Mouse (Mus musculus): ENCODE measurements around the gene Hydin.
A peak's percentile ranks its signal among the peaks of the same experiment; 100 is the strongest.
"Not testable (repeated sequence)": the region's sequence is repeated elsewhere in the genome, so short reads cannot be mapped to it uniquely, and the experiment has no call there.

The Hydin gene

DNA sequence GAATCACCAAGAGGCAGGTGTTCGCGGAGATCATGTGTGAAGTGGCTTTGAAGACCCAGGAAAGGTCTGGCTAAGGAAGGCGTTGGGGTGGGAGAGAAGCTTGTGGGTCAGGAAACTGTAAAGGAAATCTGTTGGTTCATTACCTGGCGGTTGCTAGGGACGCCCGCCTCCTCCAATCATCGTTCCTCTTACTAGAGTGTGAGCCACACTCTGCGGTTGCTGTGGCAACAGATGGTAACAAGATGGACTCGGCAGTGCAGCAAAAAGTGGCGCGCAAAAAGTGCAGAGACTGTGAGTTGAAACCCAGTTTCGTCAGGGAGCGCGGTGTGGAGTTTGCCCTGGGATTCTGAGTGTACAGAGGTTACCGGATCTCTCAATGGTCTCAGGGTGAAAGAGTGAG lies at the start of gene Hydin:
Gene Hydin (plus strand): TSS at position 237 of the 400 bp plus-strand sequence.
- peak; percentile 3 for DNase-seq (ENCODE audit: low spot score)

DNA sequence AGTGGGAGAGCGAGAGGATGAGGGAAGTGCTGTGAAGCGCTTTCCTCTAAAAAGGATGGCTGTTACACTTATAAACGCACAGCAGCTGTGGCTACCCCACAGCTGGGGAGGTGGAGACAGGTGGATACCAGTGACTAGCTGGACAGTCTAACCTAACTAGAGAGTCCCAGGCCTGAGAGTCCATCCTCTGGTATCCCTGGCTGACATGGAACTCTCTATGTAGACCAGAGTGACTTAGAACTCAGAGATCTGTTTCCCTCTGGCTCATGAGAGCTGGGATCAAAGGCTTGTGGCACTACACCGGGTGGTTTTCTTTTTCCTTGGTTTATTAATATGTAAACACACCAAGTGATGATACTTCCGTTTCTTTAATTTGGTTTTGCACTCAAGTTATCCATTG lies 49.6 kb upstream of the Hydin start:
- no peak for DNase-seq (ENCODE audit: low spot score)

DNA sequence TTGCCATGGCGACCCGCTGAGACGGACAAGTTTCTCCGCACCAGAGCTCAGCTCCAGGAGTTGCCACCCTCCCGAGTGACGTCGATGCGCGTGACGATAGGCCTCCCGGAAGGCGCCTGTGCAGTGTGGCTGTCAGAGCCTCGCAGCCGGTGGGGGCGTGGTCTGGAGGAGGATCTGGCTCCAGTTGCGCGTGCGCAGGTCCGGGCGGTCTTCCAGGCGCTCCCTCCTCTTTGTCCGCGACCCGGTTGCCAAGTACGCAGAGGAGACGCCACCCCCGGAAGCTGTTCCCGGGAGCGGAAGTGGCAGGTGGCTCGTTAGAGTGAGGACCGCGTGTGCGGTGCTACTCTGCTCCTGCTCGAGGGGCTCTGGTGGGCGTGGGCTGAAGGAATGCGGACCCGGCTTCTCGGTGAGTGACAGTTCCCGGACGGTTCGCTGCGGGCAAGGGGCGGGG lies 49.1 kb upstream of the Hydin start:
- DNase-seq (ENCODE audit: low spot score) = peak; percentile 100

DNA sequence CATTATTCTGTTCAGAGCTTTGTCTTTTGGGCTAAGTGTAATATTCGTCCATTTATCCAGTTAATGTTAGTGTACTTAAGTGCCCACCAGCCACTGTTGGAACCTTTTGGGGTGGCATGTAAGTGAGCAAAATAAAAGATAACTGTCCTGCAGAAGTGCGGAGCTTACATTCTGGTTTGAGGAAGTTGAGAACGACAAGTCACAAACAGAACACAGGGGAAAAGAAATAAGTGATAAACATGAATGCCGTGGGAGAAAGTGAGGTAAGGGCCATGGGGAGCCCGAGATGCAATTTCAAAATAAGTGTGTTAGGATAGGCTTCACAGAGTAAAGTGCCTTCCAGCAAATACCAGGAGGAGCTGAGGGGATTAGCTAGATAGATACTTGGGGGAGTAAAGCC lies 48.3 kb upstream of the Hydin start:
- DNase-seq (ENCODE audit: low spot score) = no peak

DNA sequence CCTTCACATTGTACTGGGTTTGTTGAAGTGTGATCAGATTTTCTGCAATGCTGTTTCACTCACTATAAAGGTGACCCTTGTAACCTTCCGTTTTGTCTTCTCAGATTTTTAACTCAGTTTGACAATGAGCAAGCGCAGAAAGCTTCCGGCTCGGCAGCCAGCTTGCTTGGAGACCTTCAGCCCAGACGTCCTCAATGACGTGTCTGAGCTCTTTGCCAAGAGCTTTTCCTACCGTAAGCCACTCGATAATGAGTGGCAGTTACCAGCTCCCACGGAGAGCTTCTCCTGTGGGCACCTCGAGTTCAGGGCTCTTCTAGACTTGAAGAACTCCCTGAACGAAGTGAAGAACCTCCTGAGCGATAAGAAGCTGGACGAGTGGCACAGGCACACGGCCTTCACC lies 45.8 kb upstream of the Hydin start:
- DNase-seq (ENCODE audit: low spot score) = no peak

DNA sequence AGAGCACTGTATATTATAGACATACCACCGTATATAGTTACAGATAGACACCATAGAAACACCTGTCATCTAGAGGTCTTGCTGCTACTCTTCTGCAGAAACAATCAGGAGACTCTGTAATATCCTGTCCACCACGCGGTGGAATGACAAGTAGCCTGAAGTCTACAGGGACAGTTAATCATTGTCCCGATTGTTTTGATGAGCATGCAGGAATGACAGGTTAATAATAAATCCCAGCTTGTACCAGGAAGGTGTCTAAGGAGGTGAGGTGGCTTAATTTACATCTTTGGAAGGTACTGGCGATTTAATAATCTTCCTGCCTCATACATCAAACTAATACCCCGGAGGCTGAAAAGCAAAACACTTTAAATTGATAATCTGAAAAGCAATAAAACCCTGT lies 36.0 kb upstream of the Hydin start:
- no peak for DNase-seq (ENCODE audit: low spot score)

DNA sequence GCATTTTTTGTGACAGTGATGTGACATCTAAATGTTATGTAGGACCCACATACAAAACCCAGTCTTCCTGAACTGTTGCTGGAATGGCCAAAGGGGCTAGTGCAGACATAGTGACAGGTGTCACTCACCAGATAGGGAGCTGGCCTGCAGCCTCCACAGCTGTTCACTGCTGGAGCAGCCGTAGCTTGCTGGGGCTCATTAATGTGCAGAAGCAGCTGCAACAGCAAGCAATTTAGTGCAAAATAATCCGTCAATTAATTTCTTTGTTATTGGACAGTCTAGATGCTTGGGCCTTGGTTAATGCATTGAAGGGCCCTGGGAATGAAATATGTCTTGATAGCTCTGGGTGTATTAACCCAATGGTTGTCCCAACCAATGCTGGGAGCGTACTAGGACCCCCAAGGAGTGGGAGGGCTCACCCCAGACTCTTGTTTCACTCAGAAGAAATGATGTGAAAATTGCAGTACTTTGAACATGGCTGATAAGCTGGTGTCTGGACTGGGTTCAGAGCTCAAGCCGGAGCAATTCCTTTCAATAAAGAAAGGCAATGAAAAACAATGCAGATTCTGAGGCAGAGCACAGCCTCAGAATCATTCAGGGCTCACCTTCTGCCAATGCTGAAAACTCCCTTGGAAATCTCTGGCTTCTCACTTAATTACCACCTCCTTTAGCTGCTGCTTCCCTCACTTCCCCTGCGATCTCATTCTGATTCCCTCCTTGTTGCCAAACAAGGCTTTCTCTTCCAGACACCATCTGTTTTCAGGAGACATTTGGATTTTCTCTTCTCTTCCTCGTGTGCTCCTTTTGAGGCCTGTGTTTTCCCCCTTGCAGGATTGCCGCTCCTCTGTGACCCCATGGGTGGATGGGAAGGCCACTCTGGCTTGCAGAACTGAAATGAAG lies 24.2 kb upstream of the Hydin start:
- no peak for DNase-seq (ENCODE audit: low spot score)

DNA sequence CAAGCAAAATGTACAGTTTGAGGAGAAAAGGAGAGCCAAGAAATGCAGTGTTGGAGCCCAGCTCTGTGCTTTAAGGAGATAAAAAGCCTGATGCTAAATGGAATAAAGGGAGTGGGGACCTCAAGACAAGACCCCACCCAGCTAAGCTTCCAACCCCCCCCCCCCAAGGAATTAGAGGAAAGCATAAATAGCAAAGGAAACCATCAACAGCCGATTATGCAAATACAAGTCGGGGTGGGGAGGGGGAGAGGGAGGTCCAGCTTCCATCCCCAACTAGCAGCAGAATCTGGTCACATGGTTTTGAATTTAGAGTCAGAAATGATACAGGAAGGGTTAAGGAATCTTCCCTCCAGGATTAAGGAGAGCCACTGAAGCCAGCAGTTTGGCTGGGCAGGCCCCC lies 22.2 kb upstream of the Hydin start:
- no peak for DNase-seq (ENCODE audit: low spot score)

DNA sequence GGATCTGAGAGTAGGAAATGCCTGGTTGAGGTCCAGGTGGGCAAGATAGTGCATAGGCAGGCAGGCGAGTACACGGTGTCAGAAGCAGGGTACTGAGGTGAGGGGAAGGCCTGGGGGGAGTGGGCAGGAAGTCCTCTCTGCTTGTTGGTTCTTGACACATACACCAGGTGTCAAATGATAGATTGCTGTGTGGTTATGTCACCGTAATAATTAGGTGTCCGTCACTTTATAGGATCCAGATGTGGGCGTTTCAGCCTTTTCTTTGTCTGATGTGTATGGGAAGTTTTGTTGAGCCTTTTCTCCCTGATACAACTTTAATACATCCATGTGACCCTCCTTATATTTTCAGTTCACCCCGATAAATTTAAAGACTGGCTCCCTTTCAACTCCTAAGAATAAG lies 19.5 kb upstream of the Hydin start:
- DNase-seq (ENCODE audit: low spot score) = no peak

DNA sequence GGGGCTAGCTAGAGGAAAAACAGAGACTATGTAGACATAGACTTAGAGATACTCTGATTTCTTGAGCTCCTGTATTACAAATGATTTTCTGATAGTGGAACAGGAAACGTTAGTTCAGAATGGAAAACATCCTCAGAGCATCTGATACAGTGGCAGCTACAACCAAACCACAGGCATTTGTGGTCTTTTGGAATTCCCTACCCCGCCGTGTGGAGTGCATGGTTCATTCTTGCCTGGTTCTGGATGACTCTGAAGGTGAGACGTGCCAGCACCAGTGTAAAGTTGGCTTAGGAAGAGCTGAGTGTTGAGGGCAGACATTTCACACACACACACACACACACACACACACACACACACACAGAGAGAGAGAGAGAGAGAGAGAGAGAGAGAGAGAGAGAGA lies 12.8 kb upstream of the Hydin start:
- DNase-seq (ENCODE audit: low spot score) = no peak

DNA sequence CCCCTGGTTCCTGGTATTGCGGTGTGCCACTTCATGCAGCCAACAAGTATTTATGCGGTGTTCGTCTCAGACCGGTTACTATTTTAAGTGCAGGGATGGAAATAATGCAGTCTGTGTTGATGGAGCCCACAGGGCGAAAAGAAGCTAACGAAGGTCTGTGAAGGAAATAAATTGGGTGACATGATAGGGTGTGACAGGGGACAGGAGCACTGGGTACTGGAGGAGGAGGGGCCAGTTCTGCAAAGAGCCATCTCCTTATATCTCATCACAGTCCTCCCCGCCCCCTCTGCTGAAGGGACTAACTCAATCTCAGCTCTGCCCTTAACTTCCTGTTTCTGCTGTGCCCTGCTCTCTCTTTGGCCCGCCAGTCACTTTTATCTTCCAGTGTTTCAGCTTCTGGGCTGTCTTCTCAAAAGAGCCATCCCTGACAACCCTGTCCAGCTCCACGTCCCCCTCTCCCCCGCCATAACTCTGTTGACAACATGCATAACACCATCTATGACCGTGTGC lies 926 bp upstream of the Hydin start:
- no peak for DNase-seq (ENCODE audit: low spot score)

DNA sequence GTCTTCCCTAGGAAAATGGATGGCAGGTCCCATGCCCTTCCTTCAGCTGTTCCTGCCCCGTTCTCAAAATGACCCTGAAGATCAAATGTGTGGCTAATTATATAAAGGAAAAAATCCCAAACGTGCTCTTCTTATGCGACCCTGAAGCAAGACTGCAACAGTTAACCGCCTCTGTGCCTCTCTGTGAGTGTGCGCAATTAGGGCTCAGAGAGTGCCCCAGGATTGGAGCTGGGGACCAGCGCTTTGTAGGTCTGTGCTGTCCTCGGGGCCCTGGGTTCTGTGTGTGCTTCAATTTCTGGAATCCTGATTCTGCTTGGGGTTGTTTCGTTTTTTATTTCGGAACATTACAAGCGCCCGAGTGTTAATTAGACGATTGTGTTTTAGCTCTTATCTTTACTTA lies 491 bp downstream of the Hydin start:
- no peak for DNase-seq (ENCODE audit: low spot score)

DNA sequence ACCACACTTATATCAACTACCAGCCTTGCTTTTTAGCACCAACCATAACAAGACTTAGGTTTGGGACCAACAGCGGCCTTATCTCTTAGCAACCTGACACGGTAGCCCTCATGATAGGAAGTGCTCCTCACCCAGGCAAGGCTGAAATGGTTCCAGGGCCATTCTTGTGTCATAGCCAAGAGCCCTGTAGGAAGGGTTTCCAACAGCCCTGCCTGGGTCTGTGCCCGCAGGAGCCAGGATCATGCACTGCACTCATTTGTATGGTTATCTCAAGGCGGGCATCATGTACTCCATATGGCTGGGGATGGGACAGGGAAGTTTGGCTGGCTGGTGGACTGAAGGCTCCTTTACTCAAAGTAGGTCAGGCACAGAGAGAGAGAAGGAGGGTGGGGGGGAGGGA lies 3.9 kb downstream of the Hydin start:
- no peak for DNase-seq (ENCODE audit: low spot score)

DNA sequence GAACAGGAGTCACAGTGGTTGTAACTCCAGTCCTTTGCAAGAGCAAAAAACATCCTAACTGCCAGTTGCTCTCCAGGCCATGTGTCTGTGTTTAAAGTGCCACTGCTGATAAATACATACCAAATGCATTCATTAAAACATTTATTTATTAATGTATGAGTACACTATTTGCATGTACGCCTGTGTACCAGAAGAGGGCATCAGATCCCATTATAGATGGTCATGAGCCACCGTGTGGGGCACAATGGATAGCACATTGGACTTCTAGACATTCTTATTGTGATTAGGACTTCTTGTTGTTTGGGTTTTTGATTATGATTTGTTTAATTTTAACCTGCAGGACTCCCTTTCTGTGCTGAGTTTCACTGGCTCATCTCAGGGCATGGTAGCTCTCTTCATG lies 6.6 kb downstream of the Hydin start:
- DNase-seq (ENCODE audit: low spot score) = no peak

DNA sequence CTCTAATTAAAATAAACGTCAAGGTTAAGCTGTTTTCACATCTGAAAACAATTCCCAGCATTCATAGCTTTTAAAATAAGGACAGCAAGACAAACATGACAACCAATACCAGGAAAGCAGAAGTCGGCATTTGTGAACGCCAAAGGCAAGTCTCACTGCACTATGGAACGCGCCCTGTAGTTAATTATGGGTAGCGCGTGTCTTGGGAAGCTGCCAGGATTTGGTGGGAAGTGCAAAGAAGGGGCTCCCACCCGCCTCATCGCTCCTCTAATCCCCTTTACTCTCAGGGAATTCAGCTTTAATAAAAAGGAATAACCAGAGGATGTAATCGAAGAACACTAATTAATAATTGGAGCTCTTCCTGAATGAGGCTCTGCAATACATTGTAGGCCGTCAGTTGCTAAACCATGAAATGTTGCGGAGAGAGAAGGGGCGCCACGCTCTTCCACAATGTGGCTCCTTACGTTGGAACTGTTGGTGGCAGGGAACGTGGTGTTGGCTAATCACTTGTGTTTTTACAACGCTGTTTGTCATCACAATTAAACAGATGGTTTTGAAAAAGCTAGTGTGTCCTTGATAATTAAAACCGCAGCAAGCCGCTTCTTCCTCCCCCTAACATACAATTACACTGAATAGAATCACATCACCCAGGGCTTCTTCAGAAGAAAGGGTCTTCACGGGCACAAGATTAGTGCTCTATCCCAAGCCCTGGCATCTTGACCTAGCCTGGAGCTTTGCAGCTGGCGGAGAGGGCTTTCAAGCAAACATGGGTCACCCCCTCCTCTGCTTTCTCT lies 8.9 kb downstream of the Hydin start:
- no peak for DNase-seq (ENCODE audit: low spot score)

DNA sequence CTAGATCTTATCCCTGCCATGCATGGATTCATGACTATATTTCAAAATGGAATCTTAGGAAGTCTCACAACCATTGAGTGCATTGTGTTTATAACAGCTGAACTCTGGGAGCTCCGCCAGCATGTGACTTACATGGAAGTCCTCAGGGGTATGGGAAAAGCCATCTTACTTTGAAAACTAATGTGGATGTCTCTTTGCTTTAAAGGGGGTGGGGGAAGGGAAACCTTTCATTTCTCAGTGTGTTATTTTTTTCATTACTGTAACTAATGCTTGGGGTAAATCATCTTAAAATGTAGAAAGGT lies 9.4 kb downstream of the Hydin start:
- no peak for DNase-seq (ENCODE audit: low spot score)

DNA sequence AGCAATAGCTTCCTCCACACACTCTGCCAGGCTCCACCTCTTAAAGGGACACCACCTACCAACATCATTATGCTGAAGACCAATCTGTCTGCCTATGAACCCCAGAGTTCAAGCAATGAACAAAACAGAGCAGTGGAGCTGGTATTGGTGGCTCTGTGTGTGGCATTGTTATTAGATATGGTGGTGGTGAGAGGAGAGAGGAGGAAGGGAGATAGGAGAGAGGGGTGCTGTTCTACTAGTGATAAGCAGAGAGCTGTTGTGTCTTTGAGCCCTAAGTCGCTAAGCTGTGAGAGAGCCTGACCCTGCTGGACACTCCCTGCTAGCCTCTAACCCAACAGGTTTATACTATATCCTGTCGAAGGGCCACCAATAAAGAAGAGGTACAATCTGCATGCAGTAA lies 45.9 kb downstream of the Hydin start:
- no peak for DNase-seq (ENCODE audit: low spot score)

DNA sequence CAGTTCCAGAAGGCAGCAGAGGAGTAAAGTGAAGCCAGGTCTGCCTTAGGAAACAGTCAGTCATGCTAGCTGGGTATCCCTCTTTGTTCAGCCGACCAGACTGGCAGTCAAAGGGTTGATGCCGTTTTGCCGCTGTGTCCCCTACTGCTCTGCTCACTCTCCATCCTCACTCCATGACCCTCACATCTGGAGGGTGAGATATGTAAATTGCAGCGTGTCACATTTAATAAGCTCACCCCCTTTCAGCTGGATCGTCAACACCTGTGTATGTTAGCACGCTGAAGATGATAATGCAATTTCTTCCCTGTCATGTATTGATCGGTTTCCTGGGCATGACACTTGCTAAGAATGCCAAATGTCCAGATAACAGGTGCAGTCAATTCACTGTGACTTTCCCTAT lies 49.0 kb downstream of the Hydin start:
- no peak for DNase-seq (ENCODE audit: low spot score)

DNA sequence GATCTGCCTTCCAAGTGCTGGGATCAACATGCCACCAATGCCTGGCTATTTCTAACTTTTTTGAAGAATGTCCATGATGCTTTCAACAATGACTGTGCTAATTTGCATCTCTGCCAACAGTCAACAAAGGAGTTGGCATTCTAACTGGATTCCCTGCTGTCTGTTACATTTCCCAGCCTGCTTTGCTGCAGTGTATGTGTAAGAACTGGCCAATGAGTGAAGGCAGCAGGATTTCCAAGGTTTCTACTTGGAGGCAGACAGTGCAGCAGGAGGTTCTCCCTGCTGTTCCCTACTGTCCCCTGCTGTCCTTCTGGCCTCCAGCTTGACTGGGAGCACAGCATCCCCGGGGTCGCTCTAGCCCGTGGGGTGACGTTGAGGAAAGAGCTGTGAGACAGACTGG lies 52.8 kb downstream of the Hydin start:
- no peak for DNase-seq (ENCODE audit: low spot score)

DNA sequence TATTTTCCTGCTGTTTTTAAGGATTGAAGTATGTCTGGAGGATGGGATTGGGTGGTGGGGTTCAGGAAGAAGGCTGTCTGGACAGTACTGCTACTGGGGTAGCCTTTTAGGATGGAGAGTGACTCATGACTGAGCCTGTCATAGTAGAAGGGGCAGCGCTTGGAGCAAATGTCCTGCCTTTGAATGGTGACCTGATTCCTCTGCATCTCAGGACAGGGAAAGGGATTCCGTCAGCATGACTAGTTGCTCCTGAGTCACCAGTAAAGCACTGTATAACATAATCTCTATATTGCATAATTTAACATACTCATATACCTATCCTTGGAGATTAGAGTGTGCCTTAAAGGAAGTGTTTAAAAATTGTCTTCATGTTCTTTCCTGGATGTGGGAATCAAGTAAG lies 54.7 kb downstream of the Hydin start:
- no peak for DNase-seq (ENCODE audit: low spot score)

DNA sequence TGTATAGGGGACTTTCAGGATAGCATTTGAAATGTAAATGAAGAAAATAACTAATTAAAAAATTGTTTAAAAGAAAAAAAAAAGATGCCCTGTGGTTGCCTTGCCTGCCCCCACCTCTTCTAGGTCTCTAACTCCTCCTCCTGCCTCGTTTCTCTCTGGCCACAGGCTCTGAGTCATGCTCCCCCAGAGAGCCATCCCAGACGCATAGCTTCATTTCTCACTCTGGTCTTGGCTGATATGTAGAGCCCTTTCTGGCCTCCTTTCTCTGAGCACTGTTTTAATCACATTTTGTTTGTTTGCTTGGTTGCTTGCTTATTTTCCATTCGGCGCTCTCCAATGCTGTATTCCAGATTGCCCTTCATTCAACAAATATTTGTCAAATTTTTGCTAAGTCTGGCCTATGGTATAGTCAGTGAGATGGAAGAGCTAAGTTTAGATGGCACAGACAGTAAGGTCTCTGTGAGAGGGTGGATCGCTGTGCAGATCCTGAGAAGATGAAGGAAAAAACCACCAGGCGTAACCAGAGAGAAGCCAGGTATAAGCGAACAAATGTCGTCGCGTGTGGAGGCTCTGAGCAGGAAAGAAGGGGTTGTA lies 57.3 kb downstream of the Hydin start:
- DNase-seq (ENCODE audit: low spot score) = no peak

DNA sequence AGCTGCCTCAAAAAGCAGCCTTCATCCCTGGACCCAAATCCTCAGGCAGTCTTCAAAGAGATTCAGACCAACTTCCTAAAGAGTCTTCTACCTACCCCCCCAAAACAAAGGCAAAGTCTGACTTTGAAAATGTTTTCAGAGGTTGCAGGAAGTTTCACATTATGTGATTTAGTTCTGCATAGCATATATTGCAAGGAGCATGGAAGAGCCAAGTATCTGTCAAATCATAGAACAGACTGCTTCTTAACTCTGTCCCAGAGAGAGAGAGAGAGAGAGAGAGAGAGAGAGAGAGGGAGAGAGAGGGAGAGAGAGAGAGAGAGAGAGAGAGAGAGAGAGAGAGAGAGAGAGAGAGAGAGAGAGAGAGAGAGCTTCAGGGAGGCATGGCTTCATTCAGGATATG lies 60.3 kb downstream of the Hydin start:
- not testable (repeated sequence) for DNase-seq (ENCODE audit: low spot score)

DNA sequence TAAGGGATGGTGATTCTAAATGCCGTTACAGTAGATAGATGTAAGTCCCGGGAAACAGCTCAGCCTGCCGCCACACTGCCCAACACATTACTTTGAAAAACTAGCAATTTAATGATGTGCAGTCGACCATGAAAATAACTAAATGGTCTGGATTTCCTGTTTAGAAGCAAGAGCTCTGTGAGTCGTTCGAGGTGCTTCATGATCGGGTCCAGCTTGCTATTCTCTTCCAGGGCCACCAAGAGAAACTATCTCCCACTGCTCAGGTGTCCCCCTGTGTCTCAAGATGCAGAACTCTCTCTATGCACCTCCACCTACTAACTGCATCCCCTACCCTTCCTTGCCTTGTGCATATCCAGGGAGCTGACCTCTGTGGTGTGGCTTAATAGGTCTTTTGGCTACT lies 66.6 kb downstream of the Hydin start:
- no peak for DNase-seq (ENCODE audit: low spot score)

Measured in urinary bladder, postnatal 25 days (tissue).